Mouse (Mus musculus) heart, postnatal 14 days (tissue): ENCODE data around the gene Calhm5. TPM values are rescaled to one million over a fixed set of nuclear protein-coding genes. Genes with fewer than 3 reads are reported as not detected.

Experiments
- DNase-seq, 2 experiments: peaks; one replicate each; pipeline ENCODE4 v3.0.0; 2021 to 2022
- intact Hi-C: fragments of 180-260 bp; cut with DNase I; formaldehyde crosslinking; loops from one replicate; pipeline ENCODE4 v1.15.1; 2025
- long read RNA-seq, 2 experiments: library from polyadenylated mRNA; stranded (forward); transcript quantifications; one replicate each; pipeline ENCODE4 v2.0.0; 2021
- total RNA-seq, 2 experiments: library from RNA; stranded (reverse); gene quantifications; 2 replicates each; pipeline ENCODE4 v1.2.3; 2021

Calhm5 gene
- total RNA-seq: under 1 TPM; 0.51 to 0.60 TPM
- long read RNA-seq, experiment 1, full-length matches to known transcripts: 3 of 3 reads
- long read RNA-seq, experiment 1, partial matches to known transcripts: 0 of 3 reads
- long read RNA-seq, experiment 1, other reads (novel, unspliced or antisense): 0 of 3 reads
- long read RNA-seq, experiment 2, full-length matches to known transcripts: 4 of 4 reads
- long read RNA-seq, experiment 2, partial matches to known transcripts: 0 of 4 reads
- long read RNA-seq, experiment 2, other reads (novel, unspliced or antisense): 0 of 4 reads

DNA sequence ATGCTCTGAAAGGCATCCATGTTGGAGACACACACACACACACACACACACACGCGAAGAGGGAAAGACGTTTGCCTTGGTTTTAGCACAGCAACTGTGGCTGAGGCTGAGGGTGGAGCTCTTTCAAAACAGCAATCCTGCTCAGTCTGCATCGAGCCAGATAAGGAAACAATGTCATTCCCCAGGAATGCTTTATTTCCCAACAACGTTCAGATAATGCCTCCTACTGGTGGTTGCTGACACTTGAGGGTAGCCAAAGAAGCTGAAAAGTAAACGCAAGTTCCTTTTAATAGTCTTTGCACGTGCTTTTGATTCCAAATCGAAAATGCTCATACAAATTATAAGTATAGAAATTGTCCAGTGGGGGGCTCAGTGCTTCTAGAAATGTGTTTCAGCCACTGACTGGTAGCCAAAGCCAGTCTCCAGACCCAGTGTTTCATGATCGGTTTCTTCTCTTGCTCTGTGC is at the start of gene Calhm5:
Calhm5 (minus strand) TSS at position 102 of the 466 bp plus-strand sequence.
- DNase-seq: peak; percentile 27 to 52
- intact Hi-C loops: loop anchor here (2.0 to 5.0 kb wide), 4 partner anchors 60 to 226 kb away; partner anchors contain the start of genes Trappc3l and Tspyl1

DNA sequence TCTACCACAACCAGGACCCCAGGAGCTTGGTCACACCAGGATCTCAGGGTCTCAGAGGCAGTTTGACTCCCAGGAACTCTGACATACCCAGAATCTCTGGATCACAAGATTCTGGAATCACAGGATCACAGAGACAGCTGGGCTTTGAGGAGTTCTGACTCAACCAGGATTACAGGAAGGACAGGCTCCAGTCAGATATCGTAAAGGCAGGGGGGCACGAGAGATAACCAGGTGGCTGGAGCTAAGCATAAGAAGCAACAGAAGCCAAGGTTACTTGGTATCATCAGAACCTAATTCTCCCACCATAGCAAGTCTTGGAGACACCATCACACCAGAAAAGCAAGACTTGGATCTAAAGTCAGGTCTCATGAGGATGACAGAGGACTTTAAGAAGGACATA is 45.4 kb upstream of the Calhm5 start:
- no peak for DNase-seq
- intact Hi-C loops: no loop called here

DNA sequence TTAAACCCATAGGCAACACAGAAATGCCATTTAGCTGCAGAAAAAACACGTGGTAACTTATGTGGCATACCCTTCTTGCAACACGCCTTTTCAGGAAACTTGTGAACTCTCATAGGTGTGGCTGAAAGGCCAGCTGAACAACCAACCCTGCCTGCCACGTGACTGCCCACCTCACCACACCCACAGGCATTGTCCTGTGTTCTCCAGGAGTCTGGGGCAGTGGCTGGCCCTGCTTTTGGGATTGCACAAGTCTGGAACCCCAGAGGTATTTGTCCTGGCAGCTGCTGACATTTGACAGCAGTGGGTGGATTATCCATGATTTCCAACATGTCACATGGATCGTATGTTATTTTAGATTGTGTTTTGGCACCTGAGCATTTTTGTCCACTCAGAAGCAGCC is 43.4 kb upstream of the Calhm5 start:
- intact Hi-C loops: no loop called here
- DNase-seq: no peak

DNA sequence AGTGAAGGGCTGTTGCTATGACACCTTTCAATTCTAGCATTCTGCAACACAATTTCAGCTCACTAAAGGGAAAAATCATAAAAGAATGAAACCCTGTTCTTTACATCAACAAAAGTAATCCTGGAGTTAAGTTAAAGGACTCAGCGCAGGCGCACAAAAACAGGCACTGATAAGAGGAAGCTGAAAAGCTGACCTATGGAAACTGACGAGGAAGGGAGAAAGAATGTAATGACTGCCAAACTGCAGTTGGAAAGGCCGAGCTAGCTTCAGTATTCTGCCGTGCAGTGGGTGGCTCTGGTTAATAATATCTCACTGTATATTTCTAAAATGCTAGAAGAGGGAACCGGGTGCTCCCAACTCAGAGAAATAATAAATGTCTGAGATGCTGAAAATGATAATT is 41.7 kb upstream of the Calhm5 start:
- intact Hi-C loops: no loop called here

DNA sequence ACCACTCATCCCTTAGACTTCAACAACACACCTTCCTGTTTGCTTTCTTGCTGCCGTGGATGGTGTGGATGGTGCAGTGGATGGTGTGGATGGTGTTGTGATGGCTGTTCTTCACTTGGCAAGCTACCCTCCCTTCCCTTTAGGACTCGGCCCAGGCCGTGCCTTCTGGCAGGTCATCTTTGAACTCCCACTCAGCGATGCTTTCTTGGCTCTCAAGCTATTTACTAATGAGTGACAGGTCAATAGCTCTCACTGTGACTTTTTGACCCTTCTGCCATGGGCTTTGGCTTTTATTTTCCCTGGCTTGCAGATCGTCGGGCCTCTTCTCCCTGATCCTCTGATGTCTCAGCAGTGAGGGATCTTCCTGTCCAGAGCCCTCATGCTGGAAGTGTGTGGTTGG is 40.1 kb upstream of the Calhm5 start:
- no peak for DNase-seq
- intact Hi-C loops: no loop called here

More for the DNA sequence above, 41.7 kb upstream of the Calhm5 start:
- no peak for DNase-seq

DNA sequence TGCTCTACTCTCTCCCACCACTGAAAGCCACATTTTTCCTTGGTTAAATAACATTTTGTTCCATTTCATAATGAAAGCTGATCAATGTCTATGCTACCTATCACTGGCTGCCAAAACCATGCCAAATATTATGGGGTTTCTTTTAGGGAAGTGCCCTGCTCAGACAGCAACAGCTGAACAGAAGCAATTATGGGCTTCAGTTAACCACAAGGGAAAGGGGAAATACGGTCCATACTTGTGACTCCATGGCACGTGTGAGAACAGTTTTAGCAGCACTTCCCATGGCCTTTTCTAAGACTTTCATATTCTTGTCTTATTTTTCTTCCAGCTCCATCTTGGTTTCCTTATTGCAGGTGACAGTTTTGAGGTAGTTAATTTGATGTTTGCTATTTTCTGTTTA is 35.0 kb upstream of the Calhm5 start:
- intact Hi-C loops: no loop called here
- no peak for DNase-seq

DNA sequence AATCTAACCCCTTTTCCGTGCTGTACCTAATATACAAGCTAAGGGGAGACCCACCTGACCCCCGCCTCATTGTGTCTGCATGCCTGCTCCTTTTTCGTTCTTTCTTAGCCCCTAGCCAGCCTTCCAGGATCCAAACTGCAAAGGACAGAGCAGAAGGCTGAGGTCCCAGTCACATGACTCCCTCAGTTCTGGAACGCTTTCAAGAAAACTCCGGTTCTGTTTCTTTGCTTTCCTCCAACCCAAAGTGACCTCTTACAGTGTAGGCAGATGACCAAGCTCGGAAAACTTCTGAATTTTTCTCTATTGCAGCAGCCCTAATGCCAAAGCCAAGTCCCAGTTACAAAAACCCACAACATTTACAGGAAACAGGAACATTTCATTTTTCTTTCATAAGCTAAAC is 32.1 kb upstream of the Calhm5 start:
- peak; percentile 11 to 42 for DNase-seq
- intact Hi-C loops: no loop called here

DNA sequence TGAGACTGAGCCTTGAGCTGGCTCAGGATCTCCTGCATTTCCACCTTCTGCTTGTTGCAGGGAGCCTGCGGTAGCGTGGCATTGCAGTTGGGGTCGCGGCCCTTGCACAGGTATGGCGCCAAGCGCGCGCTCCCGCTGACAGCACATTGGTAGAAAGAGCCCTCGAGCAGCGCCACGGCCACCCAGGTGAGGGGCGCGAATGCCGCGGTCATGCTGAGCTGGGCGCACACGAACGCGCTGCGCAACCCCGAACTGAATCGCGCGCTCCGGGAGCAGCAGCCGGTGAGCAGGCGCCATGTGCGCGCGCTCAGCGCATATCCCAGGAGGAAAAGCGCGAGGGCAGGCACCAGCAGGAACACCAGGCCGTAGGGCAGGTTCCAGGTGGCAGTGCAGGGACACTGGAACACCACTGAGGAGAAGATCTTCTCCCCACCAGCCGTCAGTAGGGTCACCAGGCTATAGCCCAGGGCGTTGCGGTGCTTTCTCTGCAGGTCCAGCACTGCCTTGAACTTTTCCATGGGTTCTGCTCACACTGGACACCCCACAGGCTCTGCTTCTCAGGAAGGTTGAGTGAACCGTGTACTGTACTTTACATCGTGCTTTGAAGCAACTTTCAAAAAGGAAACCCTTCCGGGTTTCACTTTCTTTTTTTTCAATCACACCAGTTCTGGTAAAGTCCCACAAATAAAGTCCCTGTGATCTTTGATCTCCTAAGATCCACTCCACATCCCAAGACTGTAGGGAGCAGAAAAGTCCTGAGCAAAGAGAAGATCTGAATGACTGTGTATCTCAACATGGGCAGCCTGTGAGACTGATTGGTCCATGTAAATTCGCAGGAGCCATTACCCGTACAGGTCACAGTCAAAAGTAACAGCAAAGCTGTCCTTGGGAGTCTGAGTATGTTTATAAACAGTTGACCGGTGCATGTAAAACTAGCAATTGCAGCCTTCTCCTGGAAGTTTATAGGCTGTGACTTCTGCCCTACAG is 31.4 kb upstream of the Calhm5 start, which contains the start of gene Calhm6:
Calhm6 (minus strand) TSS at position 593 of the 987 bp plus-strand sequence.
- peak; percentile 41 to 46 for DNase-seq
- intact Hi-C loops: no loop called here

DNA sequence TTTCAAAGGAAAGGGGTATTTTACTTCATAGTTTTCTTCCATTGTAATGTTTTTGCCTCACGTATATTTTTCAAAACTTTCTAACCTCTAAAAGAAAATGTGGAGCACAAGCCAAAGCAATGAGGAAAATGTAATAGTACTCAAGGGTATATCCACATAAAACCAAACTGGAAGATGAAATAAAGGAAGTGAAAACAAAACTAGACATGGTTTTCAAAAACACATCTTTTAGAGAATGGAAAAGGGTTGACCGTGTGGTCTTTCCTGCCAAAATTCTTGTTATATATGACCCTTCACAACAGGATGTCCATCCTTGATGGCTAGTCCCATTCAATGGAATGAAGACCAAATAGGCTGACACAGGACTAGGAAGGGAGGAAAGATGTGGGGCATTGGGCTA is 22.1 kb upstream of the Calhm5 start:
- intact Hi-C loops: no loop called here
- DNase-seq: no peak

DNA sequence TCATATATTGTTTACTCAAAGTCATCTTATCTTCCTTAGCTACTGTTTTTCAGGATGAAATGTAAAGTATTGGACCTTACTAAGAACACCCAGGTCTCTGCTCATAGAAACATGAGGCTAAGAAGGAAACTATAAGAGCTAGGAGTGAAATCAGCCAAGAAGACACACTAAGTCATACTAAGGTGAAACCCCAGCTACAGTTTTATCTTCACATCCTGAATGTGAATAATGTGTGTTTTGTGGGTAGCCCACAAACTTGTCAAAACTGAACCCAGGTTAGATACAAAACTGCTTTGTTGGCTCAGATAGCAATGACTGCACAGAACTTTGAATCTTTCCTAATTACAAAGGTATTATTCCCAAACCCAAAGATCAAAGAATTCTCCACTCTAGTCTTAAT is 21.5 kb upstream of the Calhm5 start:
- no peak for DNase-seq
- intact Hi-C loops: no loop called here

DNA sequence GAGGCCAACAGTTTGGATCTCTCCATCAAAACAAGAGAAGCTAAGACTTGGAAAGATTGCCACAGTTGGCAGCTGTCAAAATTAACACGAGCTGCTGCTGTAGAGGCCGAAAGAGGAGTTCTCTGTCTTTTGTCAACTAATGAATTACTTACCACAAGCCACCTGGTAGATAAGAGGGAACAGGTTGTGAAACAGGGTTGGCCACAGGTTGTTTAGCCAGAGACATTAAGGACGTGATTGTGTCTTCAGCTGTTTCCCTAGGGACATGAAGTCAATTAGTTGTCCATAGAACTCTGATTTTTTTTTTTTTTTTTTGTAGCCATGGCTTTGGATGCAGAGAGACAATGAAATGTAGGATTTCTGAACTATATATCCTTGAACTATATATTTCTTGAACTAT is 20.8 kb upstream of the Calhm5 start:
- DNase-seq: no peak
- intact Hi-C loops: no loop called here

DNA sequence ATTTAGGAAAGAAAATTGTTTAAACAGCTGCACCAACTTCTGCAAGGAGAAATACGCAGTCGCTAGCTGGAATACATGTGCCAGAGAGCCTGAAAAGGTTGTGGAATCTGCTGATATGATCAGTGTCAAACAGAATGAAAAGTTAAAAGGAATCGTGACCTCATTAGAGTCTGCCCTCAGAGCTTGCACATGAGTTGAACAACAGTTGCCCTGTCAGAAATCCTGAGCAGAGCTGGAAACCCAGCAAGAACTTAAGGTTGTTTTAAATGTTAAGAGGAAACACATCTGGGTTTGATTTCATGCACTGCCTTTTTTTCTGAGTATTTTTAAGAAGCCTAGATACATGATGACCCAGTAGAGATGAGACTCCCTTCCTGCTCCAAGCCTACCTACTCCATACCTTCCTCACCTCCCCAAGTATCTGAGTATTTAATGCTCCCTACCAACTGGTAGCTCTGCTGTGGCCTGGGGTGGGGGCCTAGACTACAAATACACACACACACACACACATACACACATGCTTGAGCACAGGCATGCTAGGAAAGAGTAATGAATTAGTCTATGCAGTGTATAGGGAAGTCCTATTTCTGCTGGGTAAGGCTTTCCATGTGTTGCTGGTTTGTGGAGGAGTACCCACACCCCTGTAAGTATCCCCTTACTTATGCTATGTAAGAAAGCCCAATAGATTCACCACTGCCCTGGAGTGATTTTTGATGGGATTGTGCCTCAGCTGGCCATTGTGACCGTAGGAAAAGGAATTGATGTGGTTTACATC is 15.8 kb upstream of the Calhm5 start:
- intact Hi-C loops: no loop called here
- DNase-seq: no peak

DNA sequence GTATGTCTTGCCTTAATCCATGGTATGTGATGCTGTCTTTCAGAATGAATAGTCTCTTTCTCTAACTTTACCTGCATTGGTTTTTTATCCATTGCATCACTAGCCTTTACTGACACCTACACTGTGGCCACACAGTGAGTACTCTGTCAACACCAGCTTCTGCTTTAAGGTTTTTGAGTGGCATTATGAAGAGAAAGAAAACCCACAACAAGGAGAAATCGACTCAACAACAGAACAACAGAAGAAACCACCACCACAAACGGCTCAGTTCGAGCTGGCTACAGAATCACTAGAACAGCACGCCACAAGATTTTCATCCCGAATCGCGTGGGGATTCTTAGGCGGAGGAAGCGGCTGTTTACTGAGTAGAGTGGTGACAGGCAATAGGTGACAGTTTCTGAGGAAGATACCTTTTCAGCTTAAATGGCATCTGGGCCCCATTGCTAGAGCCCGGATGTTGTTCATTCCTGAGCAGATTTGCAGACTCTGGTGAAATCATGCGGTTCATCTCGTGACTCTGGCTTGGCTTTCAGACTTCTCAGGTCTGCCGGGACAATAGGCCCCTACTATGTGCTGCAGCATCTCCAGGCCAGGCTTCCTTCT is 14.6 kb upstream of the Calhm5 start:
- intact Hi-C loops: no loop called here
- DNase-seq: no peak

DNA sequence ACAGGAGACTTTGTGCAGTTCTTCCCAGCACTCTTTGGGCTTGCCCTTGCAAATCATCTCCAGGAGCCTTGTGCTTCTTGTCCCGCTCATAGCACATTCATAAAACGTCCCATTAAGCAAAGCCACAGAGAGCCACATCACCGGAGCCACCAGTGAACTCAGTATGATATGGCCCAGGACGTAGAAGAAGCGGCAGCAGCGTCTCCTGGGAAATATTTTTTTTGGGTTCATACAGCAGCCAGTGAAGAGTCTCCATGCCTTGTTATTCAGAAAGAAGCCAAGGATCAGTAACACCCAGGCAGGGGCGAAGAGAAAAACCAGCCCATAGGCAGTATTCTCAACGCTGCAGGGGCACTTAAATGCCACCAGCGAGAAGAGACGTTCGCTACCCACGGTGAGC is 355 bp downstream of the Calhm5 start:
- peak in 1 of 2 experiments; percentile 6 for DNase-seq
- intact Hi-C loops: loop anchor here (2.0 to 5.0 kb wide), 4 partner anchors 59 to 226 kb away; partner anchors contain the start of genes Trappc3l and Tspyl1

DNA sequence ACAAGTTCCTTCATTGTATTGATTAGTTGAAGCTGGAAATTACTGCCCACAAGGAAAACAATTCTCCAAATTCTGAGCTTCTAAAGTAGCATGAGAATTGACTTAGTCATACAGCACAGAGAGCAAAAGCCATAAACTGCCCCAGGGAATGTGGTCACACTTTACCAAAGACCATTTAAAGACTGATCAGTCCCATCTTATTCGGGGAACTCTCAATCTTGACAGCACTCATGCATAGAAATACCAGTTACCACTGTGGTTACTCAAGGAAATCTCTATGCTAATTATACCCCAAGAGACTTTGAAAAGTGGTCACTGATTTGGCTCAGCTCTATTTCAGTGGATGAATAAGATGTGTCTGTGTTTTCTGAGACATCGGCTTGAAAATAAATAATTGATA is 1.2 kb downstream of the Calhm5 start:
- DNase-seq: no peak
- intact Hi-C loops: loop anchor here (5.0 kb wide), 3 partner anchors 108 to 227 kb away; partner anchors contain the start of gene Tspyl1

DNA sequence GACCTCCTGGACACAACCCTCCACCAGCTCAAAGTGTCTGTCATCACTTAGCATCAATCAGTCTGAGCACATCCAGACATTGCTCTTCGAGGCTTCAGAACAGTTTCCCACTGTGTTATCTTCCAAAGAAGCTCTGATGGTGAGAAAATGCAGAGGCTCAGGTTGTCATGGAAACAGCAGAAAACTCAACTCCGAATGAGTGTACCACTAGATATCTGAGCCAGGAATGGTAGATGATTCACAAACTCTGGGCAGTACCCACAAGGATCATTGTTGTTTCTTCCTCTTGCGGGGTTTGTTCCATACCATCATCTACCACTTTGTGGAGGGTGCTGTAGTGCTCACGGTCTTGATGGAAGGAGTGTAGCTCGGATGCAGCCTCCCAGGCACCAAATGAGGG is 4.4 kb downstream of the Calhm5 start:
- intact Hi-C loops: no loop called here
- no peak for DNase-seq

DNA sequence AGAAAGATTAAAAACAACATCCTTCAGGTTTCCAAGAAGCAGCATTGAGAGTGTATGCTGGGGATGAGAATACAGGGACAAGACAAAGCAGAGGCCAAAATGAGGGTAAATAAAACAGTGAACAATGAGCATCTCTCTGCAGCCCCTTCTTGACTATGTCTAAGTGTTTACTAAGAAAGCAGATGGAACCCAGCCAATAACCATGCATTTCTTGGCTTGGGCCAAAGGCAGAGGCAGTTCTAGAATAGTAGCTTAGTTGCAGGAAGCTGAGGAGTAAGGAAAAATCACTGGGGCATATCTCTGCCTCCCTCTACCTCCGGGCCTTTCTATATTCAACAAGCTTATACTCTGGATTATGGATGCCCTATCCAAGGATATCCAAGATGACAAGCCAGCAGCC is 5.8 kb downstream of the Calhm5 start:
- intact Hi-C loops: no loop called here

DNA sequence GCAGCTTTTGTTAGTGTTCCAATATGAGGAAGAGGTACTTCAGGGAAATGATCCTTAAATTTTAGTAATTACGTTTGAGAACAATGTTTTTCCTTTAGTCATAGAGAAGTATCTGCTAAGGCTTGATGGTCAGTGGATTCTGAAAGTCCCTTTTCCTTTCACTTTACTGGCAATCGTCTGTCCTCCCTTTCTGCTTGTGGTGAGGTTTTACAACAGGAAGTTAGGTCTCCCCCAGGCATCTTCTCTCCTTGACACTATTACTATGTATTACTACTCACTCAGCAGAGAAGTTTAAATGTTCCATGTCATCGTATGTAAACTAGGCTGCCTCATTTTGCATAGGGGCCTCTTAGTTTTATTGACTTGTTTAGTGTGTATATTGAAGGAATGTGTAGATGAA is 6.8 kb downstream of the Calhm5 start:
- intact Hi-C loops: no loop called here
- DNase-seq: no peak

More for the DNA sequence above, 5.8 kb downstream of the Calhm5 start:
- DNase-seq: no peak

DNA sequence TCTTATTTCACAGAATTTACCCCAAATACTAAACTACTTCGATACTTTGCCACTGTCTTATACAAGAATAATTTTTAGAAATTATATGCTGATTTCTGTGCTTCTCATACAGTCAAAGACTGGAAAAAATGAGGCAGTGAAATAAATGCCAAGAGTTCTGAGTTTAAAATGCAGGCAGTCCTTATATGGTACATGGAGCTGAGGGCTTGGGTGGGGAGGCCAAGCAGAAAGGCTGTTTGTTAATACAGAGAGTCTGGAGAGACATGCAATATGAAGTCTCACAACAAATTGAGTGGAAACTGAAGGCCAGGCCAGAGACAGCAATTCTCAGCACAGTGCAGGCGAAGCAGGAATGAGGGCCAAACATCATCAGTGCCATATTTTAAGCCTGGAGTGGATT is 7.8 kb downstream of the Calhm5 start:
- intact Hi-C loops: no loop called here
- DNase-seq: no peak

DNA sequence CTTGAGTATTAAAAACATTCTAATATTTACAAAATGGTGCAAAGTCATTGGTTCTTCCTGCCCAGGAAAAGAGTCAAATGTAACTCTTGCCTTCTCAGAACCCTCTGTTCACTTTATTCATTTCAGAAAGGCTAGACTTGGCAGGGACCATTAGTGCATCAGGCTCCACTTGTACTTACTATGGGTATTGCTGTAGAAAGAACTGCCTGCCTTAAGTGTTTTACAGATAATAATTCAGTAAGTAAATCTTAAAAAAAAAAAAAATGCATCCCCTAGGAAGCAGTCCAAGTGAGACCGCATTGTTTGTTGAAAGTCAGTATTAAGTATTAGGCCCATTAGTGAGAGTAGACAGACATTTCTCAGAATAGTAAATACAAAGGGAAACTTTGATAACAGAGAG is 9.8 kb downstream of the Calhm5 start:
- no peak for DNase-seq
- intact Hi-C loops: no loop called here
